Mouse (Mus musculus) heart, adult 2 months (tissue): ENCODE data around the gene Ppa2. TPM values are rescaled to one million over a fixed set of nuclear protein-coding genes. Genes with fewer than 3 reads are reported as not detected.

Source experiments
- DNase-seq, 2 experiments: peaks; one replicate each; pipeline ENCODE4 v3.0.0; 2021
- H3K27ac ChIP-seq: fragments of 200-600 bp; 2 replicates; pipeline ENCODE4 v1.8.1; 2022
- H3K27me3 ChIP-seq: fragments of 200-500 bp; 2 replicates; pipeline ENCODE4 v1.6.1; 2012; ENCODE audit warnings: mild to moderate bottlenecking, low read length, inconsistent platforms, mixed read lengths; ENCODE audit not compliant: control insufficient read depth, insufficient read depth
- H3K36me3 ChIP-seq: fragments of 200-500 bp; 2 replicates; pipeline ENCODE4 v1.6.1; 2012; ENCODE audit warnings: low read length, inconsistent platforms; ENCODE audit not compliant: control insufficient read depth, insufficient read depth
- H3K4me1 ChIP-seq: fragments of 200-500 bp; 2 replicates; pipeline ENCODE4 v1.6.1; 2011; ENCODE audit warnings: low read length; ENCODE audit not compliant: control insufficient read depth, insufficient read depth
- H3K4me3 ChIP-seq: fragments of 200-600 bp; 2 replicates; pipeline ENCODE4 v1.8.1; 2022
- H3K79me2 ChIP-seq: fragments of 200-500 bp; replicated peaks from 2 replicates; pipeline ENCODE4 v1.6.1; 2012; ENCODE audit warnings: mild to moderate bottlenecking, inconsistent platforms, low read length, moderate library complexity, mixed read lengths; ENCODE audit not compliant: control insufficient read depth, insufficient read depth
- H3K9ac ChIP-seq: fragments of 200-500 bp; 2 replicates; pipeline ENCODE4 v1.6.1; 2012; ENCODE audit warnings: low read depth, mild to moderate bottlenecking, control low read depth, inconsistent platforms, low read length, mixed read lengths
- CTCF ChIP-seq: fragments of 200-600 bp; IDR thresholded peaks from 2 replicates; pipeline ENCODE4 v1.8.1; 2022; ENCODE audit warnings: antibody characterized with exemption, mild to moderate bottlenecking, moderate library complexity
- EP300 ChIP-seq: fragments of 200-500 bp; IDR thresholded peaks from 2 replicates; pipeline ENCODE4 v1.6.1; 2011; ENCODE audit warnings: low read depth, low read length, control low read depth; ENCODE audit not compliant: insufficient read depth
- POLR2A ChIP-seq: fragments of 200-500 bp; IDR thresholded peaks from 2 replicates; pipeline ENCODE4 v1.6.1; 2011; ENCODE audit warnings: mild to moderate bottlenecking, low read depth, low read length, control low read depth; ENCODE audit not compliant: insufficient read depth
- WGBS: fragments of 180-500 bp; shearing (Covaris S2); methylation state at CpG from one replicate; pipeline ENCODE4 v1.1.7; 2018; 5-methylcytosine and 5-hydroxymethylcytosine counted together
- intact Hi-C: fragments of 180-260 bp; cut with DNase I; formaldehyde crosslinking; loops from one replicate; pipeline ENCODE4 v1.15.1; 2025
- polyA plus RNA-seq: library from polyadenylated mRNA; depleted of rRNA; stranded (reverse); fragments of >200 nt; gene quantifications from 2 replicates; pipeline ENCODE4 v1.2.3, GENCODE M21; 2012
- total RNA-seq, 2 experiments: library from RNA; stranded (reverse); gene quantifications; 2 replicates each; pipeline ENCODE4 v1.2.3; 2021

Ppa2 gene
- total and polyA plus RNA-seq, 3 experiments: 78.5 to 144 (median 126) TPM

DNA sequence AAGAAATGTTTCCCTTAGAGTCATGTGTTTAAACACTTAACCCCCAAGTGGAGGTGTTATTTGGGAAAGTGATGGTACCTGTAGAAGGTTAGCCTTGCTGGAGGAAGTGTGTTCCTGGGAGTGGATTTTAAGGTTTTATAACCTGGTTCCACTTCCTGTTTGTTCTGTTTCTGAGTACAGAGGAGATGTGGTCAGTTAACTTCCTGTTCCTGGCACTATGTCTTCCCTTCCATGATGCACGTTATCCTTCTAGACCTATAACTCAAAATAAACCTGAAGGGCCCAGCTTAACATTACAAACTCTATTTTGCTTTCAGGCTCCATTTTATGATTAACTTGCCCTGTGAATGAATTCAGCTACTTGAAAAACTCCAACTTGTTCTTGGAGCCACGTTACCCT is 84.6 kb downstream of the Ppa2 start:
- H3K79me2 ChIP-seq: no peaks in the 10 kb centered on the region
- 68% methylated on average over 2 of the region's 2 CpGs for WGBS
- no peak overlapping the region for H3K27ac ChIP-seq
- H3K4me1 ChIP-seq: no peaks in the 10 kb centered on the region
- no peaks in the 10 kb centered on the region for H3K27me3 ChIP-seq
- no peak overlapping the region for H3K9ac ChIP-seq
- H3K36me3 ChIP-seq: no peaks in the 10 kb centered on the region
- no peak for TF ChIP-seq CTCF
- TF ChIP-seq POLR2A: no peak
- no peak for TF ChIP-seq EP300
- no peak overlapping the region for H3K4me3 ChIP-seq
- intact Hi-C loops: no loop called here
- no peak for DNase-seq

- Histone ChIP-seq H3K4me1 (no peaks in the 10 kb centered on the region), H3K36me3 (no peaks in the 10 kb centered on the region), H3K4me3 (no peak overlapping the region), H3K9ac (no peak overlapping the region), H3K27ac (no peak overlapping the region), H3K27me3 (no peaks in the 10 kb centered on the region), H3K79me2 (no peaks in the 10 kb centered on the region)
- intact Hi-C loops: no loop called here
- TF ChIP-seq POLR2A: no peak
- no peak for TF ChIP-seq EP300
- no peak for TF ChIP-seq CTCF
- 74% methylated on average over 4 of the region's 4 CpGs for WGBS
- no peak for DNase-seq
Measured at GRCm38 (mm10) chr3:133403849-133404248, 93.9 kb downstream of the Ppa2 start.

DNA sequence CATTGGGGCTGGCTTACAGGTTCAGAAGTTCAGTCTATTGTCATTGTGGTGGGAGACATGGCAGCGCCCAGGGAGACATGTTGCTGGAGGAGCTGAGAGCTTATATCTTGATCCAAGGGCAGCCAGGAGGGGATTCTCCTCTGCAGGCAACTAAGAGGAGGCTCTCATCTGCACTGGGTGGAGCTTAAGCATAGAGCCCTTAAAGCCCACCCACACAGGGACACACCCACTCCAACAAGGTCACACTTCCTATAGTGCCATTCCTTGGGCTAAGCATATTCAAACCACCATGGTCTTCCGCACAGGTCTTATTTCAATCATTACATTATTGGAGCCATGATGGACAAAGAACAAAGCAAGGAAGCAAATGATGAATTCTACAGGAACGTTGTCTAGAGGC is 95.7 kb downstream of the Ppa2 start:
- 86% methylated on average over 3 of the region's 3 CpGs for WGBS
- Histone ChIP-seq H3K27ac (no peak overlapping the region), H3K4me1 (no peaks in the 10 kb centered on the region), H3K27me3 (no peaks in the 10 kb centered on the region), H3K9ac (no peak overlapping the region), H3K36me3 (no peaks in the 10 kb centered on the region), H3K79me2 (no peaks in the 10 kb centered on the region), H3K4me3 (no peak overlapping the region)
- intact Hi-C loops: no loop called here
- no peak for TF ChIP-seq EP300
- TF ChIP-seq CTCF: no peak
- no peak for TF ChIP-seq POLR2A
- DNase-seq: no peak

DNA sequence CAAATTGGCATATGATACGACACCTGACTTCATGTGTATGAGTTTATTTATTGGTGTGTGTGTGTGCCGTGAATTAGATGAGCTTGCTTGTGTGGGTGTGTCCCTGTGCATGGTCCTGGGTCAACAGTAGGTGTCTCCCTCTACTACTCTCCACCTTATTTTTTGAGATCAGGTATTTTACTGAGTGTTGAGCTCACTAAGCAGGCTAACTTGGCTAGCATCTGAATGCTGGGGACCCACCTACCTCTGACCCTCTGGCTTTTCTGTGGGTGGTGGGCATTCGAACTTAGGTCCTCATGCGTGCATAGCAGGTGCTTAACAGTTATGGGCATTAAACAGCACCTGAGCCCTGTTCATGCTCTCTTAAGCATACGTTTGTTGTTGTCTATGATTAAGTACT is 96.3 kb downstream of the Ppa2 start:
- intact Hi-C loops: no loop called here
- TF ChIP-seq POLR2A (no peak), CTCF (peak; percentile 47)
- Histone ChIP-seq H3K4me3 (no peak overlapping the region), H3K27me3 (no peaks in the 10 kb centered on the region), H3K4me1 (no peaks in the 10 kb centered on the region), H3K79me2 (no peaks in the 10 kb centered on the region), H3K9ac (no peak overlapping the region), H3K27ac (no peak overlapping the region), H3K36me3 (no peaks in the 10 kb centered on the region)
- 83% methylated on average over 5 of the region's 5 CpGs for WGBS
- no peak for DNase-seq

DNA sequence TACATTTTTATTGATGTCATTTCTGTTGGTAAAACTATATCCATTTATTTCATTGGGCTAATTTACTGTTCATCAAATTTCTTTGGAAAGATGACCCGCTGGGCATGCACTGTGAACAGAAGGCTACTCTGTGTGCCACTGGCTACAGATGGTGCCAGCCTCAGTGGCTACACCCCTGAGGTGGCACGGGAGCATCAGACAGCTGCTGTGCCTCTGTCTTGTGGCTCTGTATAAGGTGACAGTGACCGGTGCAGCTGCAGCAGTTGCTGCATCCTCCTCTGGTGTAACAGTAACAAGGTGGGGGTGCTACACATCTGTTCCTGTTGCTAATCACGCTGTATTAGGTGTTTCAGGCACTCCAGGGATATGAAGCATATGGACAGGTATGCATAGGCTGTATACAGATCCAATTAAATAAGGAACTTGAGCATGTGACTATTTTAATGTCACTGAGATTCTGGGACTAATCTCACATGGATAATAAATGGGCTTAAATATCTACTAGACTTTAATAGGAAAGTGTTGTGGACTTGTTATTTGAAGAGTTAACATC is 101.3 kb downstream of the Ppa2 start:
- Histone ChIP-seq H3K27ac (no peak overlapping the region), H3K4me3 (no peak overlapping the region), H3K4me1 (no peaks in the 10 kb centered on the region), H3K9ac (no peak overlapping the region), H3K36me3 (no peaks in the 10 kb centered on the region), H3K79me2 (no peaks in the 10 kb centered on the region), H3K27me3 (no peaks in the 10 kb centered on the region)
- intact Hi-C loops: no loop called here
- DNase-seq: no peak
- TF ChIP-seq POLR2A (no peak), CTCF (no peak), EP300 (no peak)
- WGBS: 76% methylated on average over 4 of the region's 4 CpGs

- Histone ChIP-seq H3K4me1 (no peaks in the 10 kb centered on the region), H3K27ac (no peak overlapping the region), H3K79me2 (no peaks in the 10 kb centered on the region), H3K9ac (no peak overlapping the region), H3K4me3 (no peak overlapping the region), H3K36me3 (no peaks in the 10 kb centered on the region), H3K27me3 (no peaks in the 10 kb centered on the region)
- intact Hi-C loops: no loop called here
- TF ChIP-seq CTCF: no peak
- TF ChIP-seq POLR2A: no peak
- TF ChIP-seq EP300: no peak
- 87% methylated on average over 8 of the region's 8 CpGs for WGBS
- no peak for DNase-seq
Measured at GRCm38 (mm10) chr3:133411768-133412167, 101.9 kb downstream of the Ppa2 start.
